Mouse (Mus musculus) thymus, adult 2 months (tissue): ENCODE measurements around the gene Idh3b.

Experiments
- CTCF ChIP-seq: fragments of 200-500 bp; IDR thresholded peaks from 2 replicates; pipeline ENCODE4 v1.5.1; 2012; ENCODE audit warnings: mild to moderate bottlenecking, control low read depth, low read length, moderate library complexity, borderline replicate concordance; ENCODE audit not compliant: control insufficient read depth, poor library complexity, insufficient read depth; ENCODE audit errors: extremely low read depth
- POLR2A ChIP-seq: fragments of 200-500 bp; IDR thresholded peaks from 2 replicates; pipeline ENCODE4 v1.6.1; 2012; ENCODE audit warnings: mild to moderate bottlenecking, low read length, control low read depth, moderate library complexity; ENCODE audit not compliant: control insufficient read depth, poor library complexity, insufficient read depth; ENCODE audit errors: extremely low read depth

DNA sequence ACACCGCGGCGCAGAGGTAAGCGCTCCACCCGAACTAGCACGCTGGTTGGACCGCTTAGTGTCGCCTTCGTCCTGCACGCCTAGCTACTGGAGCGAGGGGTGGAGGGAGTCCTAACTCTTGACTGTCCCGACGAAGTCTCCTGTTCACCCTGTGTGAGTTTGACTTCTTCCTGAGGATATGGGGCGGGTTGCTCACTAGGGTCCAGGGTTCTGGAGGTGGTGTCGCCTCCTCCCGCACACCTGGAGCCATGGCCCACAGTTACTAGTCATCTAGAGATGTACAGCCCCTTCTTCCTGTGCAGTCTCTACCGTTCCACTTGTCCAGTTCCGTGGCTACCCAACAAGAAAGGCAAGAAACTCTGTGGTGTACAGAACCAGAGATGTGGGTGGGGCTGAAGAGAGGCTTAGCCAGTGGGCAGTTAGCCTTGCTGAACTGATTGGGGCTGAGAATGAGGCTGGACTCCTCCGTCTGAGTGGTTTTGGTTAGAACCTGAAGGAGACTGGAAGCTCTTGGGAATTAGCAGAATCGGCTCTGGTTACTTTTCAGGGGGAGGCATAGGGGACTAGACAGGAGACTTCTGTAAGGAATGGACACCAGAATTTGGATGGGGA lies 11.9 kb upstream of the Idh3b start:
- TF ChIP-seq CTCF (no peak), POLR2A (no peak)
